Mouse (Mus musculus): ENCODE data around the gene Cenpl. TPM values are rescaled to one million over a fixed set of nuclear protein-coding genes. Genes with fewer than 3 reads are reported as not detected.
"Not testable (repeated sequence)": the region's sequence is repeated elsewhere in the genome, so short reads cannot be mapped to it uniquely, and the experiment has no call there.

Gene Cenpl
- polyA plus RNA-seq (2015; fragmentation: Nextera tagmentation; extraction: Ambion mirVana) = 33.0 and 36.5 TPM in 2 replicates

GRCm38 (mm10) chr1:161070352-161071271, at the start of gene Cenpl, which contains the start of gene Dars2:
TSS of gene Cenpl (plus strand) at chr1:161070713.
TSS of gene Dars2 (minus strand) at chr1:161070658.
- peaks cover 45% of the 10 kb centered on the region for H3K4me1 ChIP-seq
- no peaks in the 10 kb centered on the region for H3K9me3 ChIP-seq (replicated peaks)
- H3K4me3 ChIP-seq = peak within 1 kb of the TSS; percentile 82
- H3K27ac ChIP-seq = peak within 1 kb of the TSS; percentile 65
- H3K9ac ChIP-seq = peak within 1 kb of the TSS; percentile 86
- no peaks in the 10 kb centered on the region for H3K36me3 ChIP-seq (ENCODE audit: poor library complexity, severe bottlenecking)
- H3K4me2 ChIP-seq = peak within 1 kb of the TSS; percentile 83
- no peaks in the 10 kb centered on the region for H3K27me3 ChIP-seq
- under 1% methylated on average over 57 of the region's 57 CpGs for WGBS
- ATAC-seq = peak; percentile 98

- Histone ChIP-seq H3K27me3 (no peaks in the 10 kb centered on the region), H3K36me3 (ENCODE audit: poor library complexity, severe bottlenecking) (peaks cover 52% of the 10 kb centered on the region), H3K4me1 (no peaks in the 10 kb centered on the region), H3K27ac (no peak overlapping the region), H3K4me3 (no peak overlapping the region), H3K9ac (no peak overlapping the region), H3K4me2 (no peak overlapping the region), H3K9me3 (replicated peaks) (no peaks in the 10 kb centered on the region)
- no peak for ATAC-seq
- WGBS = 93% methylated on average over 5 of the region's 5 CpGs
Measured at GRCm38 (mm10) chr1:161025410-161026210, 44.9 kb upstream of the Cenpl start.

- H3K27me3 ChIP-seq = no peaks in the 10 kb centered on the region
- H3K4me1 ChIP-seq = no peaks in the 10 kb centered on the region
- WGBS = 90% methylated on average over 2 of the region's 2 CpGs
- no peak for ATAC-seq
- no peak overlapping the region for H3K4me2 ChIP-seq
- no peaks in the 10 kb centered on the region for H3K9me3 ChIP-seq (replicated peaks)
- no peak overlapping the region for H3K9ac ChIP-seq
- no peak overlapping the region for H3K4me3 ChIP-seq
- H3K27ac ChIP-seq = no peak overlapping the region
- H3K36me3 ChIP-seq (ENCODE audit: poor library complexity, severe bottlenecking) = peaks cover 54% of the 10 kb centered on the region
Measured at GRCm38 (mm10) chr1:161027196-161027595, 43.3 kb upstream of the Cenpl start.

GRCm38 (mm10) chr1:161028427-161028826, 42.1 kb upstream of the Cenpl start:
- not testable (repeated sequence) for ATAC-seq; H3K4me3 ChIP-seq; H3K9me3 ChIP-seq (replicated peaks); H3K27ac ChIP-seq; H3K9ac ChIP-seq; H3K4me1 ChIP-seq; H3K4me2 ChIP-seq; H3K27me3 ChIP-seq
- 97% methylated on average over 1 of the region's 1 CpGs for WGBS
- peaks cover 56% of the 10 kb centered on the region for H3K36me3 ChIP-seq (ENCODE audit: poor library complexity, severe bottlenecking)

- Histone ChIP-seq H3K27ac (no peak overlapping the region), H3K36me3 (ENCODE audit: poor library complexity, severe bottlenecking) (peaks cover 49% of the 10 kb centered on the region), H3K9me3 (replicated peaks) (no peaks in the 10 kb centered on the region), H3K9ac (no peak overlapping the region), H3K27me3 (no peaks in the 10 kb centered on the region), H3K4me1 (peaks cover 13% of the 10 kb centered on the region), H3K4me2 (no peak overlapping the region), H3K4me3 (no peak overlapping the region)
- 94% methylated on average over 3 of the region's 3 CpGs for WGBS
- ATAC-seq = no peak
Measured at GRCm38 (mm10) chr1:161030058-161030457, 40.5 kb upstream of the Cenpl start.

- Histone ChIP-seq H3K9ac (no peak overlapping the region), H3K4me2 (no peak overlapping the region), H3K4me3 (no peak overlapping the region), H3K27me3 (no peaks in the 10 kb centered on the region), H3K36me3 (ENCODE audit: poor library complexity, severe bottlenecking) (peaks cover 48% of the 10 kb centered on the region), H3K4me1 (peaks cover 20% of the 10 kb centered on the region), H3K9me3 (replicated peaks) (no peaks in the 10 kb centered on the region), H3K27ac (no peak overlapping the region)
- ATAC-seq = no peak
- 94% methylated on average over 9 of the region's 9 CpGs for WGBS
Measured at GRCm38 (mm10) chr1:161031881-161032280, 38.6 kb upstream of the Cenpl start.

GRCm38 (mm10) chr1:161032345-161032744, 38.2 kb upstream of the Cenpl start:
- H3K36me3 ChIP-seq (ENCODE audit: poor library complexity, severe bottlenecking) = peaks cover 46% of the 10 kb centered on the region
- no peak for ATAC-seq

GRCm38 (mm10) chr1:161033856-161034434, 36.6 kb upstream of the Cenpl start:
- Histone ChIP-seq H3K9me3 (replicated peaks) (no peaks in the 10 kb centered on the region), H3K36me3 (ENCODE audit: poor library complexity, severe bottlenecking) (peaks cover 57% of the 10 kb centered on the region), H3K27ac (peak overlapping the region; percentile 85), H3K9ac (peak overlapping the region; percentile 98), H3K27me3 (no peaks in the 10 kb centered on the region), H3K4me1 (peaks cover 38% of the 10 kb centered on the region), H3K4me3 (peak overlapping the region; percentile 86), H3K4me2 (peak overlapping the region; percentile 74)
- WGBS = 2% methylated on average over 21 of the region's 21 CpGs
- ATAC-seq = no peak

More at GRCm38 (mm10) chr1:161032345-161032744, 38.2 kb upstream of the Cenpl start:
- 93% methylated on average over 7 of the region's 7 CpGs for WGBS
- Histone ChIP-seq H3K4me1 (peaks cover 24% of the 10 kb centered on the region), H3K4me2 (no peak overlapping the region), H3K27ac (no peak overlapping the region), H3K9me3 (replicated peaks) (no peaks in the 10 kb centered on the region), H3K4me3 (no peak overlapping the region), H3K27me3 (no peaks in the 10 kb centered on the region), H3K9ac (no peak overlapping the region)

GRCm38 (mm10) chr1:161034435-161035280, 35.9 kb upstream of the Cenpl start, which contains the start of gene Zbtb37:
TSS of gene Zbtb37 (minus strand) at chr1:161034849.
- ATAC-seq = peak; percentile 94
- peak within 1 kb of the TSS; percentile 86 for H3K4me3 ChIP-seq
- under 1% methylated on average over 68 of the region's 76 CpGs for WGBS
- no peaks in the 10 kb centered on the region for H3K9me3 ChIP-seq (replicated peaks)
- peaks cover 59% of the 10 kb centered on the region for H3K36me3 ChIP-seq (ENCODE audit: poor library complexity, severe bottlenecking)
- peaks cover 40% of the 10 kb centered on the region for H3K4me1 ChIP-seq
- H3K27me3 ChIP-seq = no peaks in the 10 kb centered on the region
- H3K4me2 ChIP-seq = peak within 1 kb of the TSS; percentile 87
- H3K27ac ChIP-seq = peak within 1 kb of the TSS; percentile 89
- peak within 1 kb of the TSS; percentile 98 for H3K9ac ChIP-seq

GRCm38 (mm10) chr1:161035281-161035785, 35.2 kb upstream of the Cenpl start:
- Histone ChIP-seq H3K9ac (peak overlapping the region; percentile 98), H3K9me3 (replicated peaks) (no peaks in the 10 kb centered on the region), H3K4me2 (peak overlapping the region; percentile 87), H3K36me3 (ENCODE audit: poor library complexity, severe bottlenecking) (peaks cover 58% of the 10 kb centered on the region), H3K4me3 (peak overlapping the region; percentile 86), H3K27me3 (no peaks in the 10 kb centered on the region), H3K27ac (peak overlapping the region; percentile 89), H3K4me1 (peaks cover 40% of the 10 kb centered on the region)
- WGBS = under 1% methylated on average over 14 of the region's 14 CpGs
- peak; percentile 42 for ATAC-seq
